Mouse (Mus musculus): ENCODE results near the gene Cisd1. TPM values are rescaled to one million over a fixed set of nuclear protein-coding genes. Genes with fewer than 3 reads are reported as not detected.

Gene Cisd1
- total RNA-seq, 2 experiments from 2014 or later, result 236 to 244 TPM

Other genes starting within 250 kb of the Cisd1 start
- 10 to 100 TPM; 33.6 to 36.8 TPM for gene Bicc1, start 185.3 kb downstream of the Cisd1 start, total RNA-seq (2021)
- gene Tfam, start 106.7 kb downstream of the Cisd1 start, total RNA-seq (2021), result 10 to 100 TPM; 52.3 to 58.0 TPM
- gene Ube2d1, start 59.7 kb downstream of the Cisd1 start, total RNA-seq (2021), result 10 to 100 TPM; 40.9 to 47.6 TPM
- gene Ipmk, start 2.8 kb upstream of the Cisd1 start, total RNA-seq (2021), result 10 to 100 TPM; 14.9 to 15.0 TPM